9 mouse cellular contexts compared by ENCODE assay signal in the genomic region with DNA sequence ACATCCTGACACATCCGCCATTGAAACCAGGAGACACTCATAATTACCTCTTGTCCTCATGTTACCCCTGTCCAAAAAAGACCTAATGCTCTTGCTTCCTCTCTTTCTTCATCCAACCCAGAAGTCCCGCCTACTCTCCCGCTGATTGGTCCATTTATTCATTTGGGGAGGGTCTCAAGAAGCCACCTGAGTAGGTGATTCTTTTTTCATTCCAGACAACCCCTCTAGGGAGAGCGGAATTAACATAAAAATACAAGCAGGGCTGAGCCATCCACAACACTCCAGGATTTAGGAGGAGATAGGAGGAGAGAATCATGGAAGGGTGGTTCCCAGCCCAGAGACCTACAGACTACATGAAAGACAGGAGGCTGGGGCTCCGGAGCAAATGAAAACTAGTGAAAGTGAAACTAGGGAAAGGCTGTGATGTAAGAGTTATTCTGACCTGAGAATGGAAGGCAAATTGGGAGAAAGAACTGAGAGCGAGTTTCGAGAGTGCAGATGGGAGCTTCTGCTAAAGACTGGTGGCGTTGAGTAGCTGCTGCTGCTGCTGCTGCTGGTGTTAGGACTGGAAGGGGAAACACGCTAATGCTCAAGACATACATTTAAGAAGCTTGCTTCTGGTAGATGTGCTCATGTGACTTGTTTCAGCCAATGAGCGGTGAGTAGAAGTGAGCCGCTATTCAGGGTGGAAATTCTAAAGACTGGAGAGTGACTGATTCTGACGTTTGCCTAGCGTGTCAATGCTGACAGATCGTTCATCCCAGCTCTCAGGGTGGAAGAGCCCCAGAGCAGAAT. TPM values are rescaled to one million over a fixed set of nuclear protein-coding genes. Genes with fewer than 3 reads are reported as not detected.
A peak's percentile ranks its signal among the peaks of the same experiment; 100 is the strongest.
DNase-seq lines count a peak whose midpoint lies in the region; ATAC-seq and TF ChIP-seq lines count a peak whose summit lies in the region.
"Had no signal": no experiment of that assay in that cellular context is flagged by ENCODE, and none has a peak within 500 bp of the region (broad histone marks: within the 10 kb centered on the region; RNA-seq: fewer than 3 reads in every experiment).

No protein-coding gene starts in this region.

- no peak overlapping the region for H3K9ac ChIP-seq in kidney, postnatal 0 days (ENCODE audit: low read depth, low read length)
- no peak overlapping the region for H3K9ac ChIP-seq in heart, embryonic 16.5 days (ENCODE audit: low read length)
- H3K9ac ChIP-seq in midbrain, embryonic 11.5 days (ENCODE audit: low read length) = no peak overlapping the region
- H3K9ac ChIP-seq in kidney, embryonic 16.5 days (replicated peaks; ENCODE audit: low read length) = no peak overlapping the region
- H3K9ac ChIP-seq: neural tube, embryonic 13.5 days had no signal

- H3K9me3 ChIP-seq in kidney, postnatal 0 days (replicated peaks; ENCODE audit: low read length) = no peaks in the 10 kb centered on the region
- H3K9me3 ChIP-seq in heart, embryonic 16.5 days (replicated peaks; ENCODE audit: control insufficient read depth, low read length) = no peaks in the 10 kb centered on the region
- no peaks in the 10 kb centered on the region for H3K9me3 ChIP-seq in midbrain, embryonic 11.5 days (ENCODE audit: control insufficient read depth, low read length)
- H3K9me3 ChIP-seq in kidney, embryonic 16.5 days (ENCODE audit: low read length) = no peaks in the 10 kb centered on the region
- H3K9me3 ChIP-seq: neural tube, embryonic 13.5 days had no signal

- 0 out of 2 replicates have a peak overlapping the region, but pooled peaks have one; percentile 18 for H3K4me2 ChIP-seq in kidney, postnatal 0 days (ENCODE audit: low read length)
- peak overlapping the region; percentile 60 for H3K4me2 ChIP-seq in heart, embryonic 16.5 days (ENCODE audit: low read depth, low read length)
- no peak overlapping the region for H3K4me2 ChIP-seq in midbrain, embryonic 11.5 days
- no peak overlapping the region for H3K4me2 ChIP-seq in kidney, embryonic 16.5 days (replicated peaks; ENCODE audit: low read depth, low read length)
- H3K4me2 ChIP-seq: neural tube, embryonic 13.5 days had no signal

- no peak for TF ChIP-seq CTCF in kidney, postnatal 0 days (IDR thresholded peaks at IDR 0.05; ENCODE audit: low read depth)

- no peak overlapping the region for H3K27ac ChIP-seq in kidney, postnatal 0 days
- no peak overlapping the region for H3K27ac ChIP-seq in heart, embryonic 16.5 days (ENCODE audit: low read length)
- no peak overlapping the region for H3K27ac ChIP-seq in midbrain, embryonic 11.5 days (ENCODE audit: low read depth, low read length)
- H3K27ac ChIP-seq in kidney, embryonic 16.5 days (ENCODE audit: low read length) = no peak overlapping the region
- H3K27ac ChIP-seq: neural tube, embryonic 13.5 days had no signal

- no peak overlapping the region for H3K4me3 ChIP-seq in kidney, postnatal 0 days (replicated peaks; ENCODE audit: low read depth, low read length)
- H3K4me3 ChIP-seq in heart, embryonic 16.5 days (ENCODE audit: low read length) = peak overlapping the region; percentile 49
- no peak overlapping the region for H3K4me3 ChIP-seq in midbrain, embryonic 11.5 days (ENCODE audit: low read depth, low read length)
- no peak overlapping the region for H3K4me3 ChIP-seq in kidney, embryonic 16.5 days (ENCODE audit: low read length)
- H3K4me3 ChIP-seq: neural tube, embryonic 13.5 days had no signal

- no peaks in the 10 kb centered on the region for H3K36me3 ChIP-seq in kidney, postnatal 0 days (ENCODE audit: insufficient read depth, low read length)
- H3K36me3 ChIP-seq in heart, embryonic 16.5 days (ENCODE audit: control insufficient read depth, insufficient read depth) = no peaks in the 10 kb centered on the region
- H3K36me3 ChIP-seq in midbrain, embryonic 11.5 days (ENCODE audit: control insufficient read depth, insufficient read depth, low read length) = no peaks in the 10 kb centered on the region
- no peaks in the 10 kb centered on the region for H3K36me3 ChIP-seq in kidney, embryonic 16.5 days (ENCODE audit: insufficient read depth, low read length)
- H3K36me3 ChIP-seq: neural tube, embryonic 13.5 days had no signal

- no peak for ATAC-seq in kidney, postnatal 0 days (replicated peaks; ENCODE audit: low FRiP score, low read depth)
- ATAC-seq in heart, embryonic 16.5 days (replicated peaks; ENCODE audit: extremely low read depth, insufficient read depth, low FRiP score) = no peak
- ATAC-seq in midbrain, embryonic 11.5 days (ENCODE audit: low FRiP score) = no peak
- no peak for ATAC-seq in kidney, embryonic 16.5 days (ENCODE audit: low FRiP score, low TSS enrichment)
- no peak for ATAC-seq in monocyte, adult 5-6 weeks (replicated peaks; ENCODE audit: insufficient number of reproducible peaks, low FRiP score, low TSS enrichment, poor library complexity, severe bottlenecking)

- no peak for DNase-seq in kidney, postnatal 0 days (ENCODE audit: low spot score)
- no peak for DNase-seq in kidney, adult 8-10 months
- peak; percentile 81 for DNase-seq in WW6 (ENCODE audit: low read depth, low spot score)
- DNase-seq in naive thymus-derived CD4-positive, alpha-beta T cell, adult 2 months (ENCODE audit: low read depth) = peak; percentile 16
- no peak for DNase-seq in midbrain, embryonic 11.5 days (ENCODE audit: low spot score, missing footprints)

- H3K4me1 ChIP-seq in kidney, postnatal 0 days (replicated peaks; ENCODE audit: insufficient read depth, low read length) = no peaks in the 10 kb centered on the region
- no peaks in the 10 kb centered on the region for H3K4me1 ChIP-seq in heart, embryonic 16.5 days (ENCODE audit: control insufficient read depth, insufficient read depth, low read length)
- peaks cover 2% of the 10 kb centered on the region for H3K4me1 ChIP-seq in midbrain, embryonic 11.5 days (ENCODE audit: control insufficient read depth, insufficient read depth, low read length)
- H3K4me1 ChIP-seq in kidney, embryonic 16.5 days (ENCODE audit: insufficient read depth, low read length) = no peaks in the 10 kb centered on the region

- H3K27me3 ChIP-seq in kidney, postnatal 0 days (ENCODE audit: insufficient read depth, low read length) = no peaks in the 10 kb centered on the region
- H3K27me3 ChIP-seq in heart, embryonic 16.5 days (ENCODE audit: control insufficient read depth, insufficient read depth, low read length) = no peaks in the 10 kb centered on the region
- no peaks in the 10 kb centered on the region for H3K27me3 ChIP-seq in midbrain, embryonic 11.5 days (ENCODE audit: control insufficient read depth, insufficient read depth, low read length)
- H3K27me3 ChIP-seq in kidney, embryonic 16.5 days (ENCODE audit: insufficient read depth, low read length) = no peaks in the 10 kb centered on the region
- H3K27me3 ChIP-seq: neural tube, embryonic 13.5 days had no signal

- WGBS in kidney, postnatal 0 days = 64% methylated on average over 14 of the region's 14 CpGs
- 50% methylated on average over 14 of the region's 14 CpGs for WGBS in heart, embryonic 16.5 days
- 64% methylated on average over 14 of the region's 14 CpGs for WGBS in midbrain, embryonic 11.5 days
- 65% methylated on average over 14 of the region's 14 CpGs for WGBS in kidney, embryonic 16.5 days

RNA-seq across cellular contexts. Expression of a gene that starts 55.0 kb away (rescaled TPM):
- 126 and 136 TPM in 2 replicates for polyA plus RNA-seq in kidney, postnatal 0 days (2015; fragmentation: Nextera tagmentation; extraction: Ambion mirVana)
- polyA plus RNA-seq in heart, embryonic 16.5 days (2015; fragmentation: Nextera tagmentation; extraction: Ambion mirVana) = 110 and 123 TPM in 2 replicates
- 51.3 and 62.1 TPM in 2 replicates for polyA plus RNA-seq in midbrain, embryonic 11.5 days (2014; fragmentation: Nextera tagmentation; extraction: Ambion mirVana)
- 142 and 148 TPM in 2 replicates for polyA plus RNA-seq in kidney, embryonic 16.5 days (2015; fragmentation: Nextera tagmentation; extraction: Ambion mirVana)
- 0.32 TPM in 1 of 3 replicates, not detected in the others for total RNA-seq in monocyte, adult 5-6 weeks (2017)

Comparison
In these comparisons a context has a peak if more than half of its experiments do, and no peak if none do; other contexts are left out.
1. H3K4me2 ChIP-seq: peak in kidney, postnatal 0 days (single experiment) and heart, embryonic 16.5 days (single experiment); none in midbrain, embryonic 11.5 days (single experiment) and kidney, embryonic 16.5 days (single experiment).
2. DNase-seq: peak in WW6 (single experiment) and naive thymus-derived CD4-positive, alpha-beta T cell, adult 2 months (single experiment); none in kidney, postnatal 0 days (single experiment), kidney, adult 8-10 months (0 of 2) and midbrain, embryonic 11.5 days (single experiment).